In genomic region chr4:45500381-45500780, GRCm38 (mm10) we compare ENCODE assay signal across 13 mouse cellular contexts. TPM values are rescaled to one million over a fixed set of nuclear protein-coding genes. Genes with fewer than 3 reads are reported as not detected.
DNase-seq lines count a peak whose midpoint lies in the region; ATAC-seq and TF ChIP-seq lines count a peak whose summit lies in the region.
"Had no signal": no experiment of that assay in that cellular context is flagged by ENCODE, and none has a peak within 500 bp of the region (broad histone marks: within the 10 kb centered on the region; RNA-seq: fewer than 3 reads in every experiment).

No protein-coding gene starts in this region.

- H3K36me3 ChIP-seq in forebrain, embryonic 12.5 days (replicated peaks): no peaks in the 10 kb centered on the region
- no peaks in the 10 kb centered on the region for H3K36me3 ChIP-seq in forebrain, embryonic 11.5 days (ENCODE audit: control insufficient read depth, insufficient read depth, low read length)
- H3K36me3 ChIP-seq in kidney, postnatal 0 days (ENCODE audit: insufficient read depth, low read length): no peaks in the 10 kb centered on the region
- H3K36me3 ChIP-seq in embryonic facial prominence, embryonic 10.5 days (replicated peaks): no peaks in the 10 kb centered on the region
- H3K36me3 ChIP-seq: embryonic facial prominence, embryonic 15.5 days; hindbrain, embryonic 15.5 days had no signal

- H3K4me2 ChIP-seq in forebrain, embryonic 12.5 days: no peak overlapping the region
- H3K4me2 ChIP-seq in forebrain, embryonic 11.5 days (ENCODE audit: low read depth, low read length, severe bottlenecking): no peak overlapping the region
- no peak overlapping the region for H3K4me2 ChIP-seq in kidney, postnatal 0 days (ENCODE audit: low read length)
- H3K4me2 ChIP-seq: embryonic facial prominence, embryonic 15.5 days; hindbrain, embryonic 15.5 days; lung, embryonic 14.5 days had no signal

- no peak overlapping the region for H3K9ac ChIP-seq in forebrain, embryonic 12.5 days
- H3K9ac ChIP-seq in forebrain, embryonic 11.5 days (ENCODE audit: low read length): no peak overlapping the region
- H3K9ac ChIP-seq in kidney, postnatal 0 days (ENCODE audit: low read depth, low read length): no peak overlapping the region
- H3K9ac ChIP-seq: embryonic facial prominence, embryonic 15.5 days; hindbrain, embryonic 15.5 days; lung, embryonic 14.5 days had no signal

- H3K4me1 ChIP-seq in forebrain, embryonic 12.5 days: peaks cover 49% of the 10 kb centered on the region
- peaks cover 23% of the 10 kb centered on the region for H3K4me1 ChIP-seq in forebrain, embryonic 11.5 days (replicated peaks; ENCODE audit: control insufficient read depth, insufficient read depth, low read length)
- H3K4me1 ChIP-seq in kidney, postnatal 0 days (replicated peaks; ENCODE audit: insufficient read depth, low read length): peaks cover 39% of the 10 kb centered on the region
- peaks cover 88% of the 10 kb centered on the region for H3K4me1 ChIP-seq in embryonic facial prominence, embryonic 10.5 days

- H3K4me3 ChIP-seq in forebrain, embryonic 12.5 days (replicated peaks): no peak overlapping the region
- no peak overlapping the region for H3K4me3 ChIP-seq in forebrain, embryonic 11.5 days (ENCODE audit: low read depth, low read length)
- no peak overlapping the region for H3K4me3 ChIP-seq in kidney, postnatal 0 days (replicated peaks; ENCODE audit: low read depth, low read length)
- no peak overlapping the region for H3K4me3 ChIP-seq in embryonic facial prominence, embryonic 10.5 days
- H3K4me3 ChIP-seq: embryonic facial prominence, embryonic 15.5 days; hindbrain, embryonic 15.5 days had no signal

- ATAC-seq in forebrain, embryonic 12.5 days (ENCODE audit: low FRiP score): no peak
- no peak for ATAC-seq in forebrain, embryonic 11.5 days (replicated peaks; ENCODE audit: low FRiP score)
- ATAC-seq in kidney, postnatal 0 days (replicated peaks; ENCODE audit: low FRiP score, low read depth): no peak; the same call in 1 of the 2 replicates

- DNase-seq in forebrain, embryonic 11.5 days (ENCODE audit: low spot score): no peak
- DNase-seq in kidney, postnatal 0 days (ENCODE audit: low spot score): no peak
- no peak for DNase-seq in kidney, postnatal 10 days
- no peak for DNase-seq in embryonic facial prominence, embryonic 10.5 days (ENCODE audit: low spot score)
- DNase-seq in lung, postnatal 4 days: peak; percentile 56 to 67
- no peak for DNase-seq in thymus, postnatal 0 days (ENCODE audit: low spot score)
- no peak for DNase-seq in right cerebral cortex, postnatal 14 days
- DNase-seq: cerebellum, postnatal 14 days; heart, adult 18-20 months; lung, embryonic 14.5 days had no signal

- no peaks in the 10 kb centered on the region for H3K27me3 ChIP-seq in forebrain, embryonic 12.5 days
- no peaks in the 10 kb centered on the region for H3K27me3 ChIP-seq in forebrain, embryonic 11.5 days (ENCODE audit: control insufficient read depth, insufficient read depth, low read length)
- no peaks in the 10 kb centered on the region for H3K27me3 ChIP-seq in kidney, postnatal 0 days (ENCODE audit: insufficient read depth, low read length)
- H3K27me3 ChIP-seq in embryonic facial prominence, embryonic 10.5 days (replicated peaks; ENCODE audit: low read depth, poor library complexity, severe bottlenecking): peaks cover 29% of the 10 kb centered on the region; the same call in 1 of the 2 replicates
- H3K27me3 ChIP-seq: embryonic facial prominence, embryonic 15.5 days; hindbrain, embryonic 15.5 days had no signal

- 0 out of 2 replicates have a peak overlapping the region, but pooled peaks have one; percentile 11 for H3K27ac ChIP-seq in forebrain, embryonic 12.5 days
- no peak overlapping the region for H3K27ac ChIP-seq in forebrain, embryonic 11.5 days (ENCODE audit: low read depth, low read length)
- peak overlapping the region; percentile 57; the same call in 1 of the 2 replicates for H3K27ac ChIP-seq in kidney, postnatal 0 days
- 0 out of 2 replicates have a peak overlapping the region, but pooled peaks have one; percentile 5 for H3K27ac ChIP-seq in embryonic facial prominence, embryonic 10.5 days (replicated peaks)
- H3K27ac ChIP-seq: hindbrain, embryonic 15.5 days had no signal

- TF ChIP-seq CTCF in kidney, postnatal 0 days (IDR thresholded peaks at IDR 0.05; ENCODE audit: low read depth): no peak; the same call in 1 of the 2 replicates

- WGBS in forebrain, embryonic 12.5 days: 84% methylated on average over 8 of the region's 8 CpGs
- 75% methylated on average over 8 of the region's 8 CpGs for WGBS in forebrain, embryonic 11.5 days
- WGBS in kidney, postnatal 0 days: 73% methylated on average over 8 of the region's 8 CpGs
- WGBS in embryonic facial prominence, embryonic 10.5 days: 77% methylated on average over 8 of the region's 8 CpGs

- no peaks in the 10 kb centered on the region for H3K9me3 ChIP-seq in forebrain, embryonic 12.5 days
- no peaks in the 10 kb centered on the region for H3K9me3 ChIP-seq in forebrain, embryonic 11.5 days (ENCODE audit: control insufficient read depth, low read length)
- no peaks in the 10 kb centered on the region for H3K9me3 ChIP-seq in kidney, postnatal 0 days (replicated peaks; ENCODE audit: low read length)
- H3K9me3 ChIP-seq in embryonic facial prominence, embryonic 10.5 days: no peaks in the 10 kb centered on the region
- H3K9me3 ChIP-seq: embryonic facial prominence, embryonic 15.5 days; hindbrain, embryonic 15.5 days had no signal

RNA-seq across cellular contexts. Expression of gene Shb, which starts 31.9 kb away (rescaled TPM):
- polyA plus RNA-seq in forebrain, embryonic 12.5 days (2016; fragmentation: Nextera tagmentation; extraction: Ambion mirVana): 10.4 and 13.6 TPM in 2 replicates
- 8.2 and 9.7 TPM in 2 replicates for polyA plus RNA-seq in forebrain, embryonic 11.5 days (2014; fragmentation: Nextera tagmentation; extraction: Ambion mirVana)
- 5.4 and 6.6 TPM in 2 replicates for polyA plus RNA-seq in kidney, postnatal 0 days (2015; fragmentation: Nextera tagmentation; extraction: Ambion mirVana)
- 3.9 and 4.9 TPM in 2 replicates for polyA plus RNA-seq in embryonic facial prominence, embryonic 10.5 days (2016; fragmentation: Nextera tagmentation; extraction: Ambion mirVana)
- 3.9 and 4.7 TPM in 2 replicates for polyA plus RNA-seq in thymus, postnatal 0 days (2015; fragmentation: Nextera tagmentation; extraction: Ambion mirVana)

Comparison
In these comparisons a context has a peak if more than half of its experiments do, and no peak if none do; other contexts are left out.
1. DNase-seq: peak in lung, postnatal 4 days (2 of 2); none in forebrain, embryonic 11.5 days (single experiment), kidney, postnatal 0 days (single experiment), kidney, postnatal 10 days (single experiment), embryonic facial prominence, embryonic 10.5 days (single experiment), thymus, postnatal 0 days (single experiment) and right cerebral cortex, postnatal 14 days (single experiment).